Mouse (Mus musculus) bone marrow macrophage, adult 2 months (primary cell): Measurements from ENCODE around the gene Zg16.

ENCODE experiments used
- CTCF ChIP-seq: IDR thresholded peaks from 2 replicates; pipeline ENCODE4 v1.5.1; 2012; ENCODE audit warnings: low read depth, mild to moderate bottlenecking, low read length, moderate library complexity
- POLR2A ChIP-seq: IDR thresholded peaks from 2 replicates; pipeline ENCODE4 v1.6.1; 2012; ENCODE audit warnings: mild to moderate bottlenecking, low read depth, low read length, borderline replicate concordance

- no peak for TF ChIP-seq POLR2A
- TF ChIP-seq CTCF, result no peak
These were observed 76.1 kb downstream of the Zg16 start for GRCm38 (mm10) chr7:127011051-127011450.
